Mouse (Mus musculus): ENCODE data around the gene Gpx7. TPM values are rescaled to one million over a fixed set of nuclear protein-coding genes. Genes with fewer than 3 reads are reported as not detected.
A peak's percentile ranks its signal among the peaks of the same experiment; 100 is the strongest.

Gpx7 gene
- polyA plus RNA-seq, 1 experiment: not detected

DNA sequence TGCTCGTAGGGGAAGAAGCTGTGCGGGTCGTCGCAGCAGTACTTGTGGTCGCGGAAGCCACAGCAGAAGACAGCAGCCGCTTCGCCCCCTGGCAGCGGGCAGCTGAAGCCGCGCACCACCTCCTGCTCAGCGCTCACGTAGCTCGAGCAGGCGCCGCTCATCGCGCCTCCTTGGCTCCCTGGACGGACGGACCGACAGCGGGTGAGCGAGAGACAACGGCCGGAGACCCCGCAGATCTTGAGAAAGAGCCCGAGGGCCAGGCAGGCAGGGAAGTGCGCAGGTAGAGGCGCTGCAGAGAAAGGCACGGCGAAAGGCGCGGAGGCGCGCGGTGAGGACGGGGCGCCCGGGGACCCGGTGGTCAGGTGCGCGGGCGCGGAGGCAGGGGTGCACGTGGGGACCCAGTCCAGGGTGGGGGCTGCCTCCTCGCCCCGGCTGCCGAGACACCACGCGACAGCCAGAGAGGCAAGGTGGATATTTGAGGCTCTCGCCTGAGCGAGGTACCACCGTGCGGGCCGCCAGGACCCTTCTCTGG, 23.5 kb downstream of the Gpx7 start, which contains the start of gene Shisal2a:
TSS of gene Shisal2a (minus strand) at position 167 of the 532 bp plus-strand sequence.
- peaks cover 12% of the 10 kb centered on the region for H3K4me1 ChIP-seq (ENCODE audit: control insufficient read depth, insufficient read depth, low read length)
- H3K27ac ChIP-seq (ENCODE audit: insufficient read depth, low read depth, low read length): no peak within 1 kb of the TSS
- 5% methylated on average over 55 of the region's 55 CpGs for WGBS
- peak within 1 kb of the TSS; percentile 43 for H3K4me3 ChIP-seq (ENCODE audit: insufficient read depth, low read depth, low read length)
- TF ChIP-seq POLR2A (IDR thresholded peaks at IDR 0.05; ENCODE audit: insufficient read depth, low read depth, low read length) (no peak), CTCF (IDR thresholded peaks at IDR 0.05; ENCODE audit: insufficient read depth, low read depth, low read length) (no peak)

DNA sequence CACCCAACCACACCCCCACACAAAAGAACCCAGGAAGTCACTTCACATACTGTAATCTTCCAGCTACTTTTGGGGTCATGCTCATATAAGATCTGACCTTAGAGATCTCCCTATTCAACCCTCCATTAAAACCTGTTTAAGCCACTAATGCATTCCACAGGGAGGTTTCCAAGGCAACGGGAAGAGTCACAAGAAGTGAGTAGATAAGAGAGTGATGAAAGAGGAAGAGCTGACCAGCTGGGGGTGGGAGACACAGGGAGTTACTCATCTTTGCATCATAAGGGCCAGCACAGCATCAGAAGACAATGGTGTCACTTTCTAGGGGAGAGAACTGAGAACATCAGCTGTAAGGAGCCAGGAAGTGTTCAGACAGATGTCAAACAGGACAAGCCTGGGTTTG, 26.6 kb downstream of the Gpx7 start:
- H3K4me3 ChIP-seq (ENCODE audit: insufficient read depth, low read depth, low read length): no peak overlapping the region
- H3K4me1 ChIP-seq (ENCODE audit: control insufficient read depth, insufficient read depth, low read length): peaks cover 9% of the 10 kb centered on the region
- 23% methylated on average over 1 of the region's 1 CpGs for WGBS
- TF ChIP-seq CTCF (IDR thresholded peaks at IDR 0.05; ENCODE audit: insufficient read depth, low read depth, low read length): no peak
- no peak for TF ChIP-seq POLR2A (IDR thresholded peaks at IDR 0.05; ENCODE audit: insufficient read depth, low read depth, low read length)
- H3K27ac ChIP-seq (ENCODE audit: insufficient read depth, low read depth, low read length): no peak overlapping the region

DNA sequence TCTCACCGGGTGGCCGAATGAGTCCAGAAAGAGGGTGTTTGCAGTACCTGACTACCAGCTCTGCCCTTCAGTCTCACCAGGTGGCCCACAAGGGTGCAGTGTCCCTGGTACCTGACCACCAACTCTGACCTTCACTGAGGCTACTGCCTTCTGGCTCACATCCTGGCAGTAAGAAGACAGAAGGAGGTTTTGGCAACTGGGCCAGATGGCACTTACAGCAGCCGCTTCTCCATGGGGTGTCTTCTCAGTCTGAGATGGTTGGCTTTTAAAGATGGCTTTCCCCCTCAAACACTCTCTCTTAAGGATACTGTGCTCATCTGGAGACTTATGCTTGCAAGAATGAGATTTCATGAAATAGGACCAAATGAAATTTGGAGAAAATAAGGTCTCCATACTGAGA, 27.3 kb downstream of the Gpx7 start:
- no peak overlapping the region for H3K27ac ChIP-seq (ENCODE audit: insufficient read depth, low read depth, low read length)
- WGBS: 85% methylated on average over 3 of the region's 3 CpGs
- no peak for TF ChIP-seq CTCF (IDR thresholded peaks at IDR 0.05; ENCODE audit: insufficient read depth, low read depth, low read length)
- no peak for TF ChIP-seq POLR2A (IDR thresholded peaks at IDR 0.05; ENCODE audit: insufficient read depth, low read depth, low read length)

DNA sequence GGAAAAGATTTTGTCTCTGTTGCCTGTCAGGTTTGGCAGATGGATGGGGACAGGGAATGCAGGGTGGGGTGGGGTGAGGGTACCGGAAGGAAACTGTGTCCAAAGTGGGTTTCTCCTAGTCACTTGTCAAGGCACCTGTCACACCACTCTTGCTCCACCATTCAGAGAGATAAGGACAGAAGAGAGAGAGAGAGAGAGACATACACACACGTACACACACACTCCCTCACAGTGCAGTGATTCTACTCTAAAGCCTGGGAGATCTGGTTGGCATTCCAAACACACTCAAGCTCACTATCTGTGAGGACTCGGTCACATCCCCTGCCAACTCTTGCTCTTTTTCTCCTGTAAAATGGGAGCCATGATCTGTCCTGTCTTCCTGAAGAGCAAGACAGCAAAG, 34.6 kb downstream of the Gpx7 start:
- no peak for TF ChIP-seq POLR2A (IDR thresholded peaks at IDR 0.05; ENCODE audit: insufficient read depth, low read depth, low read length)
- no peak for TF ChIP-seq CTCF (IDR thresholded peaks at IDR 0.05; ENCODE audit: insufficient read depth, low read depth, low read length)
- Histone ChIP-seq H3K4me3 (ENCODE audit: insufficient read depth, low read depth, low read length) (no peak overlapping the region), H3K4me1 (ENCODE audit: control insufficient read depth, insufficient read depth, low read length) (no peaks in the 10 kb centered on the region), H3K27ac (ENCODE audit: insufficient read depth, low read depth, low read length) (no peak overlapping the region)
- 90% methylated on average over 3 of the region's 3 CpGs for WGBS

More for the DNA sequence above, 27.3 kb downstream of the Gpx7 start:
- no peak overlapping the region for H3K4me3 ChIP-seq (ENCODE audit: insufficient read depth, low read depth, low read length)
- H3K4me1 ChIP-seq (ENCODE audit: control insufficient read depth, insufficient read depth, low read length): peaks cover 9% of the 10 kb centered on the region

DNA sequence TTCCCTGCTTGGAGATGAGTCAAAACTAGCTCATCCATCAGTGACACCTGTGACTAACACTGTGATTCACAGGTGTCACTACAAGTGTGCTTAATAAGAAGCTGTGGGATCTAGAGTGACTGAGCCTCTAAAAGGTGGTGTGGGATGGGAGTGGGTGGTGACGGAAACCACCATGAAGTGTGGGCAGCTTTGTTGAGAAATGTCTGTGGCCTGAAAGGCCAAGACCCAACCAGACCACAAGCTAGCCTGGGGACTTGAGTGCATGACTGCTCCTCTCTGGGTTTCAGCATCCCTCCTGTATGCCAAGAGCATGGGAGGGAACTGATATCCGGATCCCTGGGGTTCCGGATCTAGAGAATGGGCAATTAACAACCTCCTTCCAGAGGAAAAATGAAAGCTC, 35.3 kb downstream of the Gpx7 start:
- Histone ChIP-seq H3K4me3 (ENCODE audit: insufficient read depth, low read depth, low read length) (no peak overlapping the region), H3K4me1 (ENCODE audit: control insufficient read depth, insufficient read depth, low read length) (no peaks in the 10 kb centered on the region), H3K27ac (ENCODE audit: insufficient read depth, low read depth, low read length) (no peak overlapping the region)
- TF ChIP-seq CTCF (IDR thresholded peaks at IDR 0.05; ENCODE audit: insufficient read depth, low read depth, low read length) (no peak), POLR2A (IDR thresholded peaks at IDR 0.05; ENCODE audit: insufficient read depth, low read depth, low read length) (no peak)
- 82% methylated on average over 3 of the region's 3 CpGs for WGBS

DNA sequence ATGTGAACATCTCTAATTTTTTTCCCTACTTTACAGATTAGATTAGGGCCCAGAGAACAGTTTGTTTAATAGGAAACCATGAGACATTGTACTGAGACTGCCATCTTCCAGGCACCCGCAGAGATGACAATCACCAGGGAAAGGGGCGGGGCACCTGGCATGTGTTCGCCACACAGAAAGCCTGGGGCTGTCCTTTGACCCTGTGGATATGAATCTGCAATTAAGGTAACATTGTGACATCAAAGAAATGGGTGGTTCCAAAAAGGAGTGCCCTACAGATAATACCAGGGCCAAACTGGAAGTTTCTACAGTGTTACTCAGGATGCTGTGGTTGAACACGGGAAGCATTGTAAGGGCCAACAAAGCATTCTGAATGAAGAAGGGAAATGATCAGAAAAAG, 36.4 kb downstream of the Gpx7 start:
- Histone ChIP-seq H3K4me3 (ENCODE audit: insufficient read depth, low read depth, low read length) (no peak overlapping the region), H3K4me1 (ENCODE audit: control insufficient read depth, insufficient read depth, low read length) (no peaks in the 10 kb centered on the region), H3K27ac (ENCODE audit: insufficient read depth, low read depth, low read length) (no peak overlapping the region)
- no peak for TF ChIP-seq POLR2A (IDR thresholded peaks at IDR 0.05; ENCODE audit: insufficient read depth, low read depth, low read length)
- TF ChIP-seq CTCF (IDR thresholded peaks at IDR 0.05; ENCODE audit: insufficient read depth, low read depth, low read length): no peak
- 56% methylated on average over 4 of the region's 4 CpGs for WGBS

DNA sequence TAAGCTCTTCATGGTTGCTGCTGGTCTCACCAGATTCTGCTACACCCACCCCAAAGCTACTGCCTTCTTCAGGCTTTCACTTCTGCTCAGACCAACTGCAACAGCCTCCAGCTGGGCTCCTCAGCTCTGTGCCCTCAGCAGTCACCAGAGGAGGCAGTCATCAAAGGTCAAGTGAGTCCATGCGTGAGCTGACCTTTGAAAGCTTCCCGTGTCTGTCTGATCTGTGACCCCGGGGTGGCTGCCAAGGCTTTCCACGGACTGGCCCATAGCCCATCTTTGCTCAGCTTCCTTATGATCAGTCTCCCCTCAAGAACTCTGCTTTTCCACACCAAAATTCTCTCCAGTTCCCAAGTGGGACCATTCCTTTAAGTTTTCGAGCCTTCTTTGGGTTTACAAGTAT, 37.5 kb downstream of the Gpx7 start:
- Histone ChIP-seq H3K27ac (ENCODE audit: insufficient read depth, low read depth, low read length) (no peak overlapping the region), H3K4me3 (ENCODE audit: insufficient read depth, low read depth, low read length) (no peak overlapping the region), H3K4me1 (ENCODE audit: control insufficient read depth, insufficient read depth, low read length) (peaks cover under 1% of the 10 kb centered on the region; the same call in 1 of the 2 replicates)
- TF ChIP-seq CTCF (IDR thresholded peaks at IDR 0.05; ENCODE audit: insufficient read depth, low read depth, low read length) (no peak), POLR2A (IDR thresholded peaks at IDR 0.05; ENCODE audit: insufficient read depth, low read depth, low read length) (no peak)
- 61% methylated on average over 5 of the region's 5 CpGs for WGBS

DNA sequence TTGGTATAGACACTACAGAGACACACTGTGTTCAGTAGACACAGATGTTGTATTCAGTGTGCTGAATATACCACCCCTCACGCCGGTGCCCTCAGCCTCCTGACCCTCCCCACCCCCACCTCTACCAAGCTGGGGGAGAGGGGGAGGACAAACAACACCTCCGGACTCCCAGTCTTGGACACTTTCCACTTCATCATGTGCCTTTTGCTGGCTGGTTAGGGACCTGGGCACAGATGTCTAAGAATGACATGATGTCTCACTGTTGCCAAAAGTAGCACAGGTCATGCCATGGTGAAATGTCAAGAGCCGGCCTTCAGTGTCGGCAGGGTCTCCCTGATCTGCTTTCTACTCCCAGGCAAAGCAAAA, 42.7 kb downstream of the Gpx7 start:
- Histone ChIP-seq H3K4me1 (ENCODE audit: control insufficient read depth, insufficient read depth, low read length) (peaks cover 21% of the 10 kb centered on the region), H3K4me3 (ENCODE audit: insufficient read depth, low read depth, low read length) (no peak overlapping the region), H3K27ac (ENCODE audit: insufficient read depth, low read depth, low read length) (no peak overlapping the region)
- TF ChIP-seq CTCF (IDR thresholded peaks at IDR 0.05; ENCODE audit: insufficient read depth, low read depth, low read length) (no peak), POLR2A (IDR thresholded peaks at IDR 0.05; ENCODE audit: insufficient read depth, low read depth, low read length) (no peak)
- WGBS: 37% methylated on average over 5 of the region's 5 CpGs

DNA sequence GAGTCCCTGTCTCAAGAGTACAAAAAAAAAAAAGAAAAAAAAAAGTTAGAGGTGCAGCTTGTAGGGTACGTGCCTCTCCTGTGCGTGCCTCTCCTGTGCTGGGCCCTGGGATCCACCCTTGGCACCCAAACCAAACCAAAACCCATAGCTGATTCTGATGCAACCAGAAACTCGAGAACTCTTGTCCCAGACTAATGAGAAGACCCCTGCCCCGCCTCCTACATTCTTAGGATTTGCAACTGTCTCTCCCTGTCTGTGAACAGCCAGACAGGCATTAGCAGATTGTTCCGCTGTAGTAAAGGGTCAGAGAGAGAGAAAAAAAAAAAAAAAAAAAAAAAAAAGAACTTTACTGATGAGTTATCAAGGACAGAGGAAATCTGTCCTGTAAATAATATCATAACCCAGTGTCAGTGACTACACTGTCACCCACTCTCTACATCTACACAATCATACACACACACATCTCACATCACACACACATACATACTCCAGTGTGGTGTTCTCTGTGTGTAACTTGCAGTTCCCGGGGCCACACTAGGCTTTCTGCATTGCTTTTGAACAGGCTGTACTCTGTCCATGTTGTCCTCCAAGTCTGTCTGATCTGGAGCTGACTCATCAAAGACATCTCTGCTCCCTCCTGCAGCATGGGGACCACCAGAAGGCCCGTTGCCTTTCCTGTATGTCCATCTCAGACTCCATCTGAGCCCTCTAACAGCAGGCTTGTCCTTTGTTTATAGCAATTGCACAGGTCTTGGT, 43.2 kb downstream of the Gpx7 start:
- H3K27ac ChIP-seq (ENCODE audit: insufficient read depth, low read depth, low read length): no peak overlapping the region
- 73% methylated on average over 7 of the region's 7 CpGs for WGBS

More for the DNA sequence above, 43.2 kb downstream of the Gpx7 start:
- Histone ChIP-seq H3K4me1 (ENCODE audit: control insufficient read depth, insufficient read depth, low read length) (peaks cover 21% of the 10 kb centered on the region), H3K4me3 (ENCODE audit: insufficient read depth, low read depth, low read length) (no peak overlapping the region)
- TF ChIP-seq CTCF (IDR thresholded peaks at IDR 0.05; ENCODE audit: insufficient read depth, low read depth, low read length) (no peak), POLR2A (IDR thresholded peaks at IDR 0.05; ENCODE audit: insufficient read depth, low read depth, low read length) (no peak)
